Mouse (Mus musculus) cerebellum, adult 9-11 months (tissue): ENCODE results near the gene Slc5a6.

Source experiments
- DNase-seq: peaks from one replicate; pipeline ENCODE4 v3.0.0; 2022

Gene Slc5a6

GRCm38 (mm10) chr5:30999324-30999723 lies 49.4 kb downstream of the Slc5a6 start:
- DNase-seq = no peak

GRCm38 (mm10) chr5:30998306-30998705 lies 50.4 kb downstream of the Slc5a6 start:
- DNase-seq = peak; percentile 9

GRCm38 (mm10) chr5:30994910-30995635 lies 53.7 kb downstream of the Slc5a6 start:
- no peak for DNase-seq

- no peak for DNase-seq
Observed at GRCm38 (mm10) chr5:30994074-30994473, 54.6 kb downstream of the Slc5a6 start.

GRCm38 (mm10) chr5:30992980-30993676 lies 55.6 kb downstream of the Slc5a6 start:
- no peak for DNase-seq
